Mouse (Mus musculus): ENCODE measurements at regions not wholly inside any gene's neighbourhood (a gene's known extent, or its start where the extent isn't known, plus 50 kb on each side); places are given as distances from the start of the nearest gene placed in this dataset.

- in situ Hi-C loops (cut with MboI, MseI): no loop called here
Measured at GRCm38 (mm10) chr15:10901745-10902262, 50.3 kb upstream of the C1qtnf3 start.
